Mouse (Mus musculus) olfactory bulb, adult 2 months (tissue): ENCODE results near the gene 4933414I15Rik.

ENCODE experiments used
- CTCF ChIP-seq: fragments of 200-500 bp; IDR thresholded peaks from 2 replicates; pipeline ENCODE4 v1.5.1; 2012; ENCODE audit warnings: low read depth, mild to moderate bottlenecking, low read length, moderate library complexity; ENCODE audit not compliant: insufficient read depth
- POLR2A ChIP-seq: fragments of 200-500 bp; IDR thresholded peaks from 2 replicates; pipeline ENCODE4 v1.6.1; 2012; ENCODE audit warnings: mild to moderate bottlenecking, low read depth, low read length, moderate library complexity; ENCODE audit not compliant: insufficient read depth

DNA sequence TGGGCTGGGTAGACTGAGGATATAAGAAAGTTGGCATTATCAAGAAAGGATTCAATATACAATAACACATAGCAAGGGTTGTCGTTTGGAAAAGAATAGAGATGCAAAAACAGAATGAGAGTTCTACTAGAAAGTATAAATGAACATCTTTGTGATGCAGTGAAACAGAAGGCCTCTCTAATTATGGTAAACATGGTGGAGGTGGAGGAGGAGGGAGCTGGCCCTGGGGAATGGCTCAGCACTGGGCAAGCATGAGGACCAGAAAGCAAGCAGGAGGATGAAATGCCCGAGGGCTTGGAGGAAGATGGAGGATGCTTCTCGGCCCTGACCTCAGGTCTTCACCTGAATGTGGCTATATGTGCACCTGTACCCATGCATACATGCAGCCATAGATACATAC lies 29.1 kb downstream of the 4933414I15Rik start:
- TF ChIP-seq CTCF = no peak
- no peak for TF ChIP-seq POLR2A
